Mouse (Mus musculus): ENCODE measurements around the gene Rtel1. TPM values are rescaled to one million over a fixed set of nuclear protein-coding genes. Genes with fewer than 3 reads are reported as not detected.

Rtel1 gene
- total RNA-seq (2017), result 46.8 and 56.7 TPM in 2 replicates

GRCm38 (mm10) chr2:181319248-181320102, at the start of gene Rtel1:
Gene Rtel1 (plus strand): TSS chr2:181319739.
- peak; percentile 94 to 98 for ATAC-seq (replicated peaks in 1 of 2; ENCODE audit: insufficient read depth in 1 of 2, low FRiP score in 2 of 2, low TSS enrichment in 1 of 2, low read depth in 1 of 2, poor library complexity in 2 of 2, severe bottlenecking in 2 of 2)

- ATAC-seq (replicated peaks in 1 of 2; ENCODE audit: insufficient read depth in 1 of 2, low FRiP score in 2 of 2, low TSS enrichment in 1 of 2, low read depth in 1 of 2, poor library complexity in 2 of 2, severe bottlenecking in 2 of 2), result no peak
Observed at GRCm38 (mm10) chr2:181272092-181272491, 47.4 kb upstream of the Rtel1 start.

GRCm38 (mm10) chr2:181273829-181274228, 45.7 kb upstream of the Rtel1 start:
- ATAC-seq (replicated peaks in 1 of 2; ENCODE audit: insufficient read depth in 1 of 2, low FRiP score in 2 of 2, low TSS enrichment in 1 of 2, low read depth in 1 of 2, poor library complexity in 2 of 2, severe bottlenecking in 2 of 2), result no peak

GRCm38 (mm10) chr2:181274639-181275038, 44.9 kb upstream of the Rtel1 start:
- ATAC-seq (replicated peaks in 1 of 2; ENCODE audit: insufficient read depth in 1 of 2, low FRiP score in 2 of 2, low TSS enrichment in 1 of 2, low read depth in 1 of 2, poor library complexity in 2 of 2, severe bottlenecking in 2 of 2), result no peak

DNA sequence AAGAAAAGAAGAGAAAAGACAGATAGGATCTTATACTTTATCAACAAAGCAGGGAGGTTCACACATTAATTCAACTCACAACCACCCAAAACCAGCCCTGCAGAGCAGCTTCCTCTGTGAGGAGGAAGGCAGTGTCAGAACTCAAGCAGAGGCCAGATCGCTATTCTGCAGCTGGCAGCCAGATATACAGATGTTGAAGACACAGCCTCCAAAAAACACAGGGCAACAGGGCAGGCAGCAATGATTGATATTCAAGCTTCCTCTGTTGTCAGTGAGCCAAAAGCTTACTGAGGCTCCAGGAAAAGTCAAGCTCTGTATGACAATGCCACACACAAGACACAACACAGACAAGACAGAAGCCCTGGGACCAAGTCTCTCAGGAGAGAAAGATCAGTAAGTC, 42.8 kb upstream of the Rtel1 start:
- ATAC-seq (replicated peaks in 1 of 2; ENCODE audit: insufficient read depth in 1 of 2, low FRiP score in 2 of 2, low TSS enrichment in 1 of 2, low read depth in 1 of 2, poor library complexity in 2 of 2, severe bottlenecking in 2 of 2), result no peak

- ATAC-seq (replicated peaks in 1 of 2; ENCODE audit: insufficient read depth in 1 of 2, low FRiP score in 2 of 2, low TSS enrichment in 1 of 2, low read depth in 1 of 2, poor library complexity in 2 of 2, severe bottlenecking in 2 of 2), result no peak
Observed at GRCm38 (mm10) chr2:181277866-181278265, 41.7 kb upstream of the Rtel1 start.

DNA sequence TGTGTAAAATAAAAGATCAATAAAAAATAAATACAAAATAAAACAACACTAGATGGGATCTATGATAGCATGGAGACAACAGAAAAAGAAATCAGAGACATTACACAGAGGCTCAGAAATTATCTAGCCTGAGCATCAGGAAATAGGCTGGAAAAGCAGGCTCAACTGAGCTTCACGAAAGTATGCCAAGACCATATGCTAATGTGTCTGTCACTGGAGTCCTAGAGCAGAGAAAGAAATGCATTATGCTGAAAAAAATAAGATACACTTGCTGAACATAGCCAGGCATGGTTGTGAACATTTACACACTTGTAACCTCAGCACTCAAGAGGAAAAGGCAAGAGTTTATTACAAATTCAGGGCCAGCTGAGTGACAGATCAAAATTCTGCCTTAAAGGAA, 39.6 kb upstream of the Rtel1 start:
- ATAC-seq (replicated peaks in 1 of 2; ENCODE audit: insufficient read depth in 1 of 2, low FRiP score in 2 of 2, low TSS enrichment in 1 of 2, low read depth in 1 of 2, poor library complexity in 2 of 2, severe bottlenecking in 2 of 2), result no peak

DNA sequence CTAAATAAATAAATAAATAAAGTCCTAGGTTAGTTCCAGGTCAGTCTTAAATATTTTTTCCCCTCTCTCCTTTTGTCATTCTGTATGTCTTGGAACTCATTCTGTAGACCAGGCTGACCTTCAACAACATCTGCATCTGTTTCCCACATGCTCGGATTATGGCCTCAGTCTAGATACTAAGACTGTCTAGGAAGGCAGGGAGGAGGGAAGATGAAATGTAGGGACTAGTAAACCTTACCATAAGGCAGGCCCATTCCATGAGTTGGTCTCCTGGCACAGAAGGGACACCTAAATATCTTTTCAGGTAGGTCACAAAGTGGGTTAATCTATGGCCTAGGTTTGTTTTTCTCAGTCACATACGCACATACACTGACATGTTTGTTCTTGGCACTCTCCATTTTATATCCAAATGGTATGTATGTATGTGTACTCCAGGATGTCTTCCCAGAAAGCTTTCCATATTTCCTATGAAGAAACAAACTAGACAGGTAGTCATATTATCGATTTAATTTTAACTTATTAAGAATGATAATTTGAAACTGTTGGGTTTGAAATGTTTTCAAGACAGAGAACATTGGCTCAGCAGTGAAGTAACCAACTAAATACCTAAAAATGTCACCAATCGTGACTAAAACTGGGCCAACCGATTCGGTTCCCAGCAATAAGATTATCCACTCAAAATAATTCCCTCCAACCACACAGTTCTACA, 32.8 kb upstream of the Rtel1 start:
- ATAC-seq (replicated peaks in 1 of 2; ENCODE audit: insufficient read depth in 1 of 2, low FRiP score in 2 of 2, low TSS enrichment in 1 of 2, low read depth in 1 of 2, poor library complexity in 2 of 2, severe bottlenecking in 2 of 2), result no peak

DNA sequence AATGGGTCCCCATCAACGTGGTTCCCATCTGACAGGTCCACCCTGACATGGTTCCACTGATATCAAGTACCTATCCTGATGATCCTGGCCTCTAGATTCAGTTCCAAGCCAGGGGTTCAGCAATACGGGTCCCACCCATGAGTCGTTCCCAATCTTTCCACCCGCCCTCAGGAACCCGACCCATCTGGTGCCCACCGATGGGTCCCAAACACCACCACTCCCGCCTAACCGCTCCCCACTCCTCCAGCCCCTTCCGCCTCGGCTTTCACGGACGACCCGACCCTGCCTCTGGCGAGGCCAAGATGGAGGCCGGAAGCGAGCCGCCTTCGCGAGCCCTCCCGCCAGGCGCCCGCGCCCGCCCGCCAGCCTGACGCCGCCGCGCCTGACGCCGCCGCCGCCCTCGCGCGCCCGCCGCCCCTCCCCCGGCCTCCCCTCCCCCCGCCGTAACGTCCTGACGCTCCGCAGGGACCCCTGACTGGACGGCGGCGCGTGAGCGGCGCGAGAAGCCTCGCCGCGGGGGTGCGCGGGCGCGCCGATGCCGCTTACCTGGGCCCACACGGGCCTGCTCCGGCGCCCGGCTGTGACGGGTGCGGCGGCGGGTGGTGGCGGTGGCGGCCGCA, 32.1 kb upstream of the Rtel1 start:
- peak; percentile 40 to 64; a peak in 3 of 4 replicates for ATAC-seq (replicated peaks in 1 of 2; ENCODE audit: insufficient read depth in 1 of 2, low FRiP score in 2 of 2, low TSS enrichment in 1 of 2, low read depth in 1 of 2, poor library complexity in 2 of 2, severe bottlenecking in 2 of 2)

DNA sequence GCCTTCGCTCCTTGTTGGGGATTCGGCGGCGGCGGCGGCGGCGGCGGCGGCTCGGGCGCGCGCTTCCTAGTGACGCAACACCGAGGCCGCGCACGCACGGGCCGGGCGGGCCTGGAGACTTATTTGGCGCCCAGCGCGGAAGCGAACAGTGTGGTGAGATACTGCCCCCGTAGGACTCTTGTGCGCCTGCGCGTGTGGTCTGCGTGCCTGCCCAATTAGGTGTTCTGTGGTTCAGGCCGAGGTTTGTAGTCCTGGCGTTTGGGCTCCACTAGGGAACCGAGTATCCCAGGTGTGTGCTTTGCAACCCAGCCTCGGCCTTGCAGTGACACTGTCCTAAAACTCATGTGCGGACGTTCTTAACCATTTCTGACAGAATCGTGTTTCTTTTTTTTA, 31.6 kb upstream of the Rtel1 start, which contains the start of gene Gmeb2:
TSS of gene Gmeb2 (minus strand) at position 78 of the 393 bp plus-strand sequence.
- peak; percentile 94 to 97 for ATAC-seq (replicated peaks in 1 of 2; ENCODE audit: insufficient read depth in 1 of 2, low FRiP score in 2 of 2, low TSS enrichment in 1 of 2, low read depth in 1 of 2, poor library complexity in 2 of 2, severe bottlenecking in 2 of 2)

- no peak for ATAC-seq (replicated peaks in 1 of 2; ENCODE audit: insufficient read depth in 1 of 2, low FRiP score in 2 of 2, low TSS enrichment in 1 of 2, low read depth in 1 of 2, poor library complexity in 2 of 2, severe bottlenecking in 2 of 2)
Observed at GRCm38 (mm10) chr2:181288691-181289090, 30.8 kb upstream of the Rtel1 start.

DNA sequence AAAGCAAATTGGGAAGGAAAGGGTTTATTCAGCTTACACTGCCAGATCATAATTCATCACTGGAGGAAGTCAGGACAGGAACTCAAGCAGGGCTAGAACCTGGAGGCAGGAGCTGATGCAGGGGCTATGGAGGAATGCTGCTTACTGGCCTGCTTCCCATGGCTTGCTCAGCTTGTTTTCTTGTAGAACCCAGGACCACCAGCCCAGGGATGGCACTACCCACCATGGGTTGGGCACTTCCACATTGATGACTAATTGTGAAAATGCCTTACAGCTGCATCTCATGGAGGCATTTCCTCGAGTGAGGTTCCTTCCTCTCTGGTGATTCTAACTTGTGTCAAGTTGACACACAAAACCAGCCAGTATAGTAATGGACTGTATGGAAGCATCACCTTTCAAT, 28.6 kb upstream of the Rtel1 start:
- no peak for ATAC-seq (replicated peaks in 1 of 2; ENCODE audit: insufficient read depth in 1 of 2, low FRiP score in 2 of 2, low TSS enrichment in 1 of 2, low read depth in 1 of 2, poor library complexity in 2 of 2, severe bottlenecking in 2 of 2)

DNA sequence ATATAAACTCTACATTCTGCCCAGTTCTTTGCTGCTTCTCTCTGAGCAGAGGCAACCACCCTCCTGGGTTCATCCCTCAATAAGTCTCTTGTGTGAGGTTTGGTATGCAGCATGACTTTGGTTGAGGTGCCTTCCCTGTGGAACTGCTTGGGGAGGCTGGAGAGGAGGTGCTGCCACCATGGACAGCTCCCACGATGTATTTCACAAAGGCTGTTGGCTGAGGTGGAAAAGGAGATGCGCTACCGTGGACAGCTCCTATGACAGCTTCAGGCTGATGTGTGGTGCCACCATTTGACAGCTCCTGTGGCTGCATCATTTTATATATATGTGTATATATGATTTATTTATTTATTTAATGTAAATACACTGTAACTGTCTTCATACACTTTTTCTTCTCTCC, 17.5 kb upstream of the Rtel1 start:
- no peak for ATAC-seq (replicated peaks in 1 of 2; ENCODE audit: insufficient read depth in 1 of 2, low FRiP score in 2 of 2, low TSS enrichment in 1 of 2, low read depth in 1 of 2, poor library complexity in 2 of 2, severe bottlenecking in 2 of 2)

DNA sequence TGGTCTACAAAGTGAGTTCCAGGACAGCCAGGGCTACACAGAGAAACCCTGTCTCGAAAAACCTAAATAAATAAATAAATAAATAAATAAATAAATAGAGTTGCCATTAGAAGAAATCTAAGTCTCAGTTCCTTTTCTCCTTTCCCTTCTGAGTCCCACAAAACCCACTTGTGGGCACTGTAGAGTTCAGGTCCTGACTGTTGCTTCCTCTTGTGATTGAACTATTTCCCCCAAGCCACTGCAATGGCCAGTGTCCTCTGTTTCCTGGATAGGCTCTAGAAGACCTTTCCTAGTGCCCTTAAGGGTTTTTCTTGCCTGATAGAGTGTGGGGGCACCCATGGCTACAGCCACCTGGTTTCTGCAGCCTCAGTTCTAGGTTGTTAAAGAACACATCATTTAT, 14.6 kb upstream of the Rtel1 start:
- ATAC-seq (replicated peaks in 1 of 2; ENCODE audit: insufficient read depth in 1 of 2, low FRiP score in 2 of 2, low TSS enrichment in 1 of 2, low read depth in 1 of 2, poor library complexity in 2 of 2, severe bottlenecking in 2 of 2), result no peak

DNA sequence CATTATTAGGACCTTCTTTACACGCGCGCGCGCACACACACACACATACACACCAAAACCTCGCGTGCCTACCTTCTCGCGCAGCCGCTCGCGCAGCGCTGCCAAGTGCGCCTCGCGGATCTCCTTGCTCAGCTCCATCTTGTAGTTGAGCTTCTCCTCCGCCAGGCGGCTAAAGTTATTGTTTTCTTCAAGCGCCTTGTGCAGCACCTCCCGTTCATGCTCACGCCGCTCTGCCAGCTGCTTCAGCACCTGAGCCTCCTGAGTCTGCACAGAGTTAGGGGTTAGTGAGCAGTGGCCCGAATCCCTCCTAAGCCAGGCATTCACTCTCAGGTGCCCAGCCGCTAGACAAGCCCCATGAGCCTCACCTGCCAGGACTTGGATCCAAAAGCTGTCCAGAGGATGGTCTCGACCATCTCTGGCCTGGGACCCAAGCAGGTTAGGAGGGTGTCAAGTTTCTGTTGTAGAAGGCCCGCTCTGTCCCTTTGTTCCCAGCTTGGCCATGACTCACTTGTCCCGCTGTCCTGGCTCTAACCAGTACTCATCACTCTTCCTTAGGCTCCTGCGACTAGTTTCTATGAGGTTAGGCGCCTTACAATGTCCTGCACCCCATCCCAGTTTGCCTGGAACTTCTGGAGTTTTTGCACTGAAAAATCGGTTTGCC, 12.3 kb upstream of the Rtel1 start:
- peak; percentile 71 to 82 for ATAC-seq (replicated peaks in 1 of 2; ENCODE audit: insufficient read depth in 1 of 2, low FRiP score in 2 of 2, low TSS enrichment in 1 of 2, low read depth in 1 of 2, poor library complexity in 2 of 2, severe bottlenecking in 2 of 2)

GRCm38 (mm10) chr2:181312435-181312834, 7.1 kb upstream of the Rtel1 start:
- ATAC-seq (replicated peaks in 1 of 2; ENCODE audit: insufficient read depth in 1 of 2, low FRiP score in 2 of 2, low TSS enrichment in 1 of 2, low read depth in 1 of 2, poor library complexity in 2 of 2, severe bottlenecking in 2 of 2), result no peak

- ATAC-seq (replicated peaks in 1 of 2; ENCODE audit: insufficient read depth in 1 of 2, low FRiP score in 2 of 2, low TSS enrichment in 1 of 2, low read depth in 1 of 2, poor library complexity in 2 of 2, severe bottlenecking in 2 of 2), result no peak
Observed at GRCm38 (mm10) chr2:181313006-181313343, 6.6 kb upstream of the Rtel1 start.

All from hematopoietic stem cell, adult 5-6 weeks (primary cell).